Mouse (Mus musculus) erythroblast, embryonic 14.5 days (primary cell): ENCODE data around the gene Pitpnm1. TPM values are rescaled to one million over a fixed set of nuclear protein-coding genes. Genes with fewer than 3 reads are reported as not detected.

Source experiments
- H3K27me3 ChIP-seq: 2 replicates; pipeline ENCODE4 v1.6.1; 2012; ENCODE audit warnings: inconsistent platforms; ENCODE audit not compliant: control insufficient read depth
- H3K36me3 ChIP-seq: 2 replicates; pipeline ENCODE4 v1.6.1; 2012; ENCODE audit warnings: mild to moderate bottlenecking, inconsistent platforms; ENCODE audit not compliant: control insufficient read depth
- H3K4me1 ChIP-seq: 2 replicates; pipeline ENCODE4 v1.6.1; 2012; ENCODE audit warnings: inconsistent platforms; ENCODE audit not compliant: control insufficient read depth
- H3K4me3 ChIP-seq: replicated peaks from 2 replicates; pipeline ENCODE3; 2012; ENCODE audit warnings: moderate library complexity, mild to moderate bottlenecking, inconsistent platforms
- H3K9me3 ChIP-seq: 2 replicates; pipeline ENCODE4 v1.6.1; 2012; ENCODE audit warnings: low read length, inconsistent platforms, mixed read lengths; ENCODE audit not compliant: control insufficient read depth
- GATA1 ChIP-seq: IDR thresholded peaks from 2 replicates; pipeline ENCODE4 v1.6.1; 2012; ENCODE audit warnings: low read length, inconsistent platforms, mixed read lengths
- TAL1 ChIP-seq: IDR thresholded peaks from 3 replicates; pipeline ENCODE4 v1.6.1; 2012; ENCODE audit warnings: low read length, inconsistent platforms, mixed read lengths
- polyA plus RNA-seq: library from polyadenylated mRNA; stranded (reverse); fragments of >175 nt; gene quantifications from 2 replicates; pipeline ENCODE4 v1.2.3, GENCODE M21; 2012

Pitpnm1 gene
- polyA plus RNA-seq, 1 experiment, result 0.94 TPM

DNA sequence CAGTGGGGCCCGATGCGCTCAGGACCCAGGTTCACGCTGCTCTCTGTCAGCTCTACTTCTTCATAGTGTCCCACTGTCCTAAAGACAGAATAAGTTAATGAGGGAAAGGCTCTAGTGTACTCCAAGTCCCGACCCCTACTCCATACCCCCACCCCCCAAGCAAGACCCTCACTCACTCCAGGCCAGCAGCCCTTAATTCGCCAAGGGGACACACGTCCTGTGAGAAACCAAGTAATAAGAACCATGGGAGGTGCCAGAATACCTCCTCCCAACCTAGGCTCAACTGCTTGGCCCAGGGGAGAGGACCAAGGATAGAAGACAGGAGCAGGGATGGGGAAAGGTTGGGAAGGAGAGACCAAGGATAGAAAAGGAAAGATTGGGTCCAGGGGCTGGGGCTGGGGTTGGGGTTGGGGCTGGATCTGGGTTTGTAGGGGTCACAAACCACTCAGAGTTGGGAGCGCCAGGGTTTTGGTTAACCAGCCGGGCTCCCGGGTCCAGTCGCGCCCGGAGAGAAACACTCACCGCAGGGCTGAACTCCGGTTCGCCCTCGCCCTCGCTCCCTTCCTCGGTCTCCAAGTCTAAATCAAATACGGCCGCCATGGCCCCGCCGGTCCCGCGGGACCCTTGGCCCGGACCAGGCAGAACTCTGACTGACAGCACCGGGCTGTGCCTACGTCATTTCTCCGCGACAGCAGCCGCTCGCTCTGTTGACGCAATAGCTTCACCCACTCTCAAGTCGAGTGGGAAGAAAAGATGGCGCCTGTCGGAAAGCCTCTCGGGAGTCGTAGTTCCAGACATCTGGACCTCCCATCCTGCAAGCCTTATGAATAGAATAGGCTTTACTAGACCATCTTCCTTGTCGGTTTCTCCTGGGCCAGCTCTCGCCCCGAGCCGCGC lies 63.1 kb downstream of the Pitpnm1 start, which contains the start of gene Rps6kb2:
Rps6kb2 (minus strand) TSS at position 709 of the 897 bp plus-strand sequence.
- Histone ChIP-seq H3K36me3 (peaks cover 41% of the 10 kb centered on the region), H3K9me3 (no peaks in the 10 kb centered on the region), H3K4me1 (peaks cover 51% of the 10 kb centered on the region), H3K4me3 (peak within 1 kb of the TSS; percentile 81), H3K27me3 (no peaks in the 10 kb centered on the region)
- TF ChIP-seq GATA1 (no peak), TAL1 (no peak)

DNA sequence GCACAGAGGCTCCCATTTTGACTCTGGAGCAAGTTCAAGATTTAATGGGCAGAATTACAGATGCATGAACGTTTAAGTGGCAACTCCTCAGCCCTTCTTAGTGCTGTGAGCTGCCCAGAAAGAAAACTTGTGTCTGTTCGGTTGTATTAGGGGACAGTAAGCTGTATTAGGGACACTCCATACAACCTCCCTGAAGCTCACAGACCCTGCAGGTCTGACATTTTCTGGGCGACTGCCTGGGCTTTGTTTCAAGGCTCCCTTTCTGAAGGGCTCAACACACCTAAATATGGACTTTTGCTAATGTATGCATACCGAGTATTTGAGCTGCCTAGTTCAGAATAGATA lies 63.7 kb downstream of the Pitpnm1 start:
- TF ChIP-seq TAL1, result no peak
- no peak for TF ChIP-seq GATA1
- Histone ChIP-seq H3K4me1 (peaks cover 53% of the 10 kb centered on the region), H3K4me3 (peak overlapping the region; percentile 81), H3K9me3 (no peaks in the 10 kb centered on the region; the same call in 1 of the 2 replicates), H3K27me3 (no peaks in the 10 kb centered on the region), H3K36me3 (peaks cover 35% of the 10 kb centered on the region)

Other genes with a start within 250 kb of the Pitpnm1 start
- gene Chka, start 248.2 kb upstream of the Pitpnm1 start, polyA plus RNA-seq, result 0.70 and 0.82 TPM in 2 replicates
- gene Tcirg1, start 192.9 kb upstream of the Pitpnm1 start, polyA plus RNA-seq, result 0.96 and 1.2 TPM in 2 replicates
- gene Ndufs8, start 187.2 kb upstream of the Pitpnm1 start, polyA plus RNA-seq, result 6.4 and 20.4 TPM in 2 replicates
- not detected in 2 replicates for gene Aldh3b1, start 170.2 kb upstream of the Pitpnm1 start, polyA plus RNA-seq
- 0.65 and 0.77 TPM in 2 replicates for gene Unc93b1, start 164.8 kb upstream of the Pitpnm1 start, polyA plus RNA-seq
- 0.01 TPM in 1 of 2 replicates, not detected in the other for gene Aldh3b3, start 141.4 kb upstream of the Pitpnm1 start, polyA plus RNA-seq
- 0.11 and 0.20 TPM in 2 replicates for gene Aldh3b2, start 127.7 kb upstream of the Pitpnm1 start, polyA plus RNA-seq
- gene Acy3, start 113.4 kb upstream of the Pitpnm1 start, polyA plus RNA-seq, result 0.10 TPM in 1 of 2 replicates, not detected in the other
- not detected in 2 replicates for gene Tbx10, start 107.2 kb upstream of the Pitpnm1 start, polyA plus RNA-seq
- 0.45 and 0.73 TPM in 2 replicates for gene Nudt8, start 99.4 kb upstream of the Pitpnm1 start, polyA plus RNA-seq
- 0.05 TPM in 2 replicates for gene Gm49405, start 99.4 kb upstream of the Pitpnm1 start, polyA plus RNA-seq
- 0.06 and 0.07 TPM in 2 replicates for gene Doc2g, start 96.7 kb upstream of the Pitpnm1 start, polyA plus RNA-seq
- gene Ndufv1, start 87.2 kb upstream of the Pitpnm1 start, polyA plus RNA-seq, result 47.7 and 49.2 TPM in 2 replicates
- gene Gstp1, start 62.0 kb upstream of the Pitpnm1 start, polyA plus RNA-seq, result 14.9 and 28.9 TPM in 2 replicates
- gene Gstp2, start 54.0 kb upstream of the Pitpnm1 start, polyA plus RNA-seq, result not detected in 2 replicates
- gene Gstp3, start 40.4 kb upstream of the Pitpnm1 start, polyA plus RNA-seq, result 1.3 TPM in 2 replicates
- gene Cabp2, start 18.4 kb upstream of the Pitpnm1 start, polyA plus RNA-seq, result not detected in 2 replicates
- gene Cdk2ap2, start 2.8 kb upstream of the Pitpnm1 start, polyA plus RNA-seq, result 11.2 and 12.1 TPM in 2 replicates
- gene Aip, start 25.9 kb downstream of the Pitpnm1 start, polyA plus RNA-seq, result 23.9 and 25.1 TPM in 2 replicates
- 0.01 TPM in 1 of 2 replicates, not detected in the other for gene Gpr152, start 39.8 kb downstream of the Pitpnm1 start, polyA plus RNA-seq
- 0.05 TPM in 2 replicates for gene Cabp4, start 44.0 kb downstream of the Pitpnm1 start, polyA plus RNA-seq
- gene Coro1b, start 48.6 kb downstream of the Pitpnm1 start, polyA plus RNA-seq, result 6.2 and 7.5 TPM in 2 replicates
- gene Ptprcap, start 53.6 kb downstream of the Pitpnm1 start, polyA plus RNA-seq, result 5.6 and 7.7 TPM in 2 replicates
- 24.5 and 32.5 TPM in 2 replicates for gene Rps6kb2, start 63.4 kb downstream of the Pitpnm1 start, polyA plus RNA-seq
- not detected in 2 replicates for gene Carns1, start 75.5 kb downstream of the Pitpnm1 start, polyA plus RNA-seq
- 0.18 and 0.22 TPM in 2 replicates for gene Tbc1d10c, start 91.3 kb downstream of the Pitpnm1 start, polyA plus RNA-seq
- gene Ppp1ca, start 92.1 kb downstream of the Pitpnm1 start, polyA plus RNA-seq, result 42.7 and 52.0 TPM in 2 replicates
- 2.6 and 3.9 TPM in 2 replicates for gene Rad9a, start 101.7 kb downstream of the Pitpnm1 start, polyA plus RNA-seq
- gene Clcf1, start 114.2 kb downstream of the Pitpnm1 start, polyA plus RNA-seq, result not detected in 2 replicates
- 0.22 TPM in 1 of 2 replicates, not detected in the other for gene AC109138.7, start 114.4 kb downstream of the Pitpnm1 start, polyA plus RNA-seq
- 0.49 and 0.74 TPM in 2 replicates for gene Pold4, start 131.9 kb downstream of the Pitpnm1 start, polyA plus RNA-seq
- 0.19 and 0.24 TPM in 2 replicates for gene Ssh3, start 169.2 kb downstream of the Pitpnm1 start, polyA plus RNA-seq
- 0.22 and 0.38 TPM in 2 replicates for gene Ankrd13d, start 183.1 kb downstream of the Pitpnm1 start, polyA plus RNA-seq
- 20.9 and 22.2 TPM in 2 replicates for gene Grk2, start 206.2 kb downstream of the Pitpnm1 start, polyA plus RNA-seq